Comparison of ENCODE assay signal across 22 mouse cellular contexts in genomic region chr1:150770948-150771521, GRCm38 (mm10).
DNase-seq lines count a peak whose midpoint lies in the region.
"Had no signal": no experiment of that assay in that cellular context is flagged by ENCODE, and none has a peak within 500 bp of the region (broad histone marks: within the 10 kb centered on the region; RNA-seq: fewer than 3 reads in every experiment).

No protein-coding gene starts in this region.

- intact Hi-C loops in gastrocnemius, postnatal 14 days (cut with DNase I; ENCODE audit: low total_unique reads): no loop called here
- intact Hi-C loops in gastrocnemius, postnatal 36 days (cut with DNase I): no loop called here

- H3K9me3 ChIP-seq in embryonic facial prominence, embryonic 10.5 days: no peaks in the 10 kb centered on the region
- H3K9me3 ChIP-seq in limb, embryonic 10.5 days (replicated peaks): no peaks in the 10 kb centered on the region
- H3K9me3 ChIP-seq: heart, embryonic 15.5 days; hindbrain, embryonic 15.5 days; intestine, embryonic 15.5 days; neural tube, embryonic 15.5 days had no signal

- 35% methylated on average over 7 of the region's 7 CpGs for WGBS in embryonic facial prominence, embryonic 10.5 days
- 46% methylated on average over 7 of the region's 7 CpGs for WGBS in limb, embryonic 10.5 days

- H3K4me1 ChIP-seq in embryonic facial prominence, embryonic 10.5 days: peaks cover 46% of the 10 kb centered on the region
- H3K4me1 ChIP-seq in limb, embryonic 10.5 days: peaks cover 43% of the 10 kb centered on the region
- H3K4me1 ChIP-seq: hindbrain, embryonic 15.5 days; intestine, embryonic 15.5 days; neural tube, embryonic 15.5 days had no signal

- DNase-seq in gastrocnemius, postnatal 14 days: peak; percentile 4
- no peak for DNase-seq in gastrocnemius, postnatal 36 days
- peak; percentile 51 for DNase-seq in Muller cell, postnatal 12 days (ENCODE audit: inconsistent ontology term)
- peak; percentile 24 for DNase-seq in embryonic facial prominence, embryonic 10.5 days (ENCODE audit: low spot score)
- DNase-seq in limb, embryonic 10.5 days (ENCODE audit: low spot score): no peak
- DNase-seq in left cerebral cortex, adult 9 months (ENCODE audit: low spot score in 2 of 2): no peak
- DNase-seq in cerebellum, adult 18-20 months: no peak
- DNase-seq: adrenal gland, postnatal 10 days; cerebellum, postnatal 14 days; gastrocnemius, postnatal 10 days; heart, adult 2 months; heart, postnatal 4 days; kidney, postnatal 4 days; liver; liver, postnatal 0 days; midbrain, embryonic 14.5 days; right cerebral cortex, postnatal 14 days; spleen, adult 18-20 months had no signal

- H3K27me3 ChIP-seq in embryonic facial prominence, embryonic 10.5 days (replicated peaks; ENCODE audit: low read depth, poor library complexity, severe bottlenecking): no peaks in the 10 kb centered on the region
- H3K27me3 ChIP-seq in limb, embryonic 10.5 days (ENCODE audit: low read depth, poor library complexity, severe bottlenecking): no peaks in the 10 kb centered on the region
- H3K27me3 ChIP-seq: heart, embryonic 15.5 days; hindbrain, embryonic 15.5 days; intestine, embryonic 15.5 days; neural tube, embryonic 15.5 days had no signal

- peaks cover 17% of the 10 kb centered on the region for H3K36me3 ChIP-seq in embryonic facial prominence, embryonic 10.5 days (replicated peaks)
- H3K36me3 ChIP-seq in limb, embryonic 10.5 days: peaks cover 14% of the 10 kb centered on the region; the same call in 1 of the 2 replicates
- H3K36me3 ChIP-seq: heart, embryonic 15.5 days; hindbrain, embryonic 15.5 days; intestine, embryonic 15.5 days; neural tube, embryonic 15.5 days had no signal

- H3K27ac ChIP-seq in embryonic facial prominence, embryonic 10.5 days (replicated peaks): peak overlapping the region; percentile 73
- peak overlapping the region; percentile 61 for H3K27ac ChIP-seq in limb, embryonic 10.5 days
- H3K27ac ChIP-seq: heart, adult 2 months; heart, embryonic 15.5 days; hindbrain, embryonic 15.5 days; intestine, embryonic 15.5 days; neural tube, embryonic 15.5 days had no signal

- no peak overlapping the region for H3K4me3 ChIP-seq in embryonic facial prominence, embryonic 10.5 days
- H3K4me3 ChIP-seq in limb, embryonic 10.5 days: no peak overlapping the region
- H3K4me3 ChIP-seq: heart, adult 2 months; heart, embryonic 15.5 days; hindbrain, embryonic 15.5 days; intestine, embryonic 15.5 days; neural tube, embryonic 15.5 days had no signal

Comparison
In these comparisons a context has a peak if more than half of its experiments do, and no peak if none do; other contexts are left out.
1. DNase-seq: peak in gastrocnemius, postnatal 14 days (single experiment), Muller cell, postnatal 12 days (single experiment) and embryonic facial prominence, embryonic 10.5 days (single experiment); none in gastrocnemius, postnatal 36 days (0 of 2), limb, embryonic 10.5 days (single experiment), left cerebral cortex, adult 9 months (0 of 2) and cerebellum, adult 18-20 months (0 of 2).